Mouse (Mus musculus) layer of hippocampus, postnatal 10 days (tissue): ENCODE results near the gene Dtnb. TPM values are rescaled to one million over a fixed set of nuclear protein-coding genes. Genes with fewer than 3 reads are reported as not detected.

ENCODE experiments used
- microRNA-seq, 2 experiments: library from miRNA; unstranded; fragments of <30 nt; microRNA quantifications; one replicate each; pipeline ENCODE4 v1.2.0; 2021
- total RNA-seq, 2 experiments: library from RNA; stranded (reverse); gene quantifications; 2 replicates each; pipeline ENCODE4 v1.2.3; 2021

Dtnb gene
- total RNA-seq, 2 experiments from 2014 or later, result 93.5 to 122 TPM

Small RNA genes within 50 kb of the gene (microRNA-seq; reads per million reads assigned to microRNA genes)
- gene Gm26050, result 0 reads per million in 2 experiments

Other genes starting within 250 kb of the Dtnb start
- gene Kif3c, start 207.2 kb upstream of the Dtnb start, total RNA-seq, result 100 to 1,000 TPM; 195 to 196 TPM
- 10 to 100 TPM; 27.0 to 27.8 TPM for gene Asxl2, start 145.5 kb upstream of the Dtnb start, total RNA-seq
- gene Dnmt3a, start 233.6 kb downstream of the Dtnb start, total RNA-seq, result 100 to 1,000 TPM; 288 to 295 TPM